Mouse (Mus musculus) heart, adult 2 months (tissue): Measurements from ENCODE around the gene Il12a. TPM values are rescaled to one million over a fixed set of nuclear protein-coding genes. Genes with fewer than 3 reads are reported as not detected.

ENCODE experiments used
- DNase-seq, 2 experiments: peaks; one replicate each; pipeline ENCODE4 v3.0.0; 2021
- H3K27ac ChIP-seq: fragments of 200-600 bp; 2 replicates; pipeline ENCODE4 v1.8.1; 2022
- H3K27me3 ChIP-seq: fragments of 200-500 bp; 2 replicates; pipeline ENCODE4 v1.6.1; 2012; ENCODE audit warnings: mild to moderate bottlenecking, low read length, inconsistent platforms, mixed read lengths; ENCODE audit not compliant: control insufficient read depth, insufficient read depth
- H3K36me3 ChIP-seq: fragments of 200-500 bp; 2 replicates; pipeline ENCODE4 v1.6.1; 2012; ENCODE audit warnings: low read length, inconsistent platforms; ENCODE audit not compliant: control insufficient read depth, insufficient read depth
- H3K4me1 ChIP-seq: fragments of 200-500 bp; 2 replicates; pipeline ENCODE4 v1.6.1; 2011; ENCODE audit warnings: low read length; ENCODE audit not compliant: control insufficient read depth, insufficient read depth
- H3K4me3 ChIP-seq: fragments of 200-600 bp; 2 replicates; pipeline ENCODE4 v1.8.1; 2022
- H3K79me2 ChIP-seq: fragments of 200-500 bp; replicated peaks from 2 replicates; pipeline ENCODE4 v1.6.1; 2012; ENCODE audit warnings: mild to moderate bottlenecking, inconsistent platforms, low read length, moderate library complexity, mixed read lengths; ENCODE audit not compliant: control insufficient read depth, insufficient read depth
- H3K9ac ChIP-seq: fragments of 200-500 bp; 2 replicates; pipeline ENCODE4 v1.6.1; 2012; ENCODE audit warnings: low read depth, mild to moderate bottlenecking, control low read depth, inconsistent platforms, low read length, mixed read lengths
- CTCF ChIP-seq: fragments of 200-600 bp; IDR thresholded peaks from 2 replicates; pipeline ENCODE4 v1.8.1; 2022; ENCODE audit warnings: antibody characterized with exemption, mild to moderate bottlenecking, moderate library complexity
- EP300 ChIP-seq: fragments of 200-500 bp; IDR thresholded peaks from 2 replicates; pipeline ENCODE4 v1.6.1; 2011; ENCODE audit warnings: low read depth, low read length, control low read depth; ENCODE audit not compliant: insufficient read depth
- POLR2A ChIP-seq: fragments of 200-500 bp; IDR thresholded peaks from 2 replicates; pipeline ENCODE4 v1.6.1; 2011; ENCODE audit warnings: mild to moderate bottlenecking, low read depth, low read length, control low read depth; ENCODE audit not compliant: insufficient read depth
- WGBS: fragments of 180-500 bp; shearing (Covaris S2); methylation state at CpG from one replicate; pipeline ENCODE4 v1.1.7; 2018; 5-methylcytosine and 5-hydroxymethylcytosine counted together
- intact Hi-C: fragments of 180-260 bp; cut with DNase I; formaldehyde crosslinking; loops from one replicate; pipeline ENCODE4 v1.15.1; 2025
- long read RNA-seq: library from polyadenylated mRNA; stranded (forward); transcript quantifications from one replicate; pipeline ENCODE4 v2.0.0, GENCODE M21; 2021
- polyA plus RNA-seq: library from polyadenylated mRNA; depleted of rRNA; stranded (reverse); fragments of >200 nt; gene quantifications from 2 replicates; pipeline ENCODE4 v1.2.3, GENCODE M21; 2012; rRNA removed
- total RNA-seq, 2 experiments: library from RNA; stranded (reverse); gene quantifications; 2 replicates each; pipeline ENCODE4 v1.2.3; 2021

The Il12a gene
- total RNA-seq (under 1 TPM in 1 of 2 experiments, not detected in 1; 0.23 TPM), polyA plus RNA-seq (0.84 and 1.2 TPM in 2 replicates)
- long read RNA-seq, partial matches to known transcripts = 0 of 2 reads
- long read RNA-seq, other reads (novel, unspliced or antisense) = 2 of 2 reads

GRCm38 (mm10) chr3:68690344-68690743 lies at the start of gene Il12a:
Gene Il12a, plus strand, starts transcription at chr3:68690644.
- 90% methylated on average over 4 of the region's 4 CpGs for WGBS

GRCm38 (mm10) chr3:68642935-68643334 lies 47.5 kb upstream of the Il12a start:
- no peak overlapping the region for H3K4me3 ChIP-seq
- 76% methylated on average over 7 of the region's 7 CpGs for WGBS

More at GRCm38 (mm10) chr3:68690344-68690743, at the start of gene Il12a:
- Histone ChIP-seq H3K27ac (no peak within 1 kb of the TSS), H3K27me3 (no peaks in the 10 kb centered on the region), H3K9ac (no peak within 1 kb of the TSS), H3K36me3 (no peaks in the 10 kb centered on the region), H3K79me2 (no peaks in the 10 kb centered on the region), H3K4me3 (no peak within 1 kb of the TSS), H3K4me1 (peaks cover 2% of the 10 kb centered on the region)
- DNase-seq = no peak
- intact Hi-C loops = no loop called here
- TF ChIP-seq POLR2A (no peak), EP300 (no peak), CTCF (no peak)

GRCm38 (mm10) chr3:68646387-68647130 lies 43.9 kb upstream of the Il12a start:
- intact Hi-C loops = no loop called here
- H3K9ac ChIP-seq = no peak overlapping the region
- no peaks in the 10 kb centered on the region for H3K27me3 ChIP-seq
- H3K4me1 ChIP-seq = no peaks in the 10 kb centered on the region
- TF ChIP-seq EP300 (no peak), CTCF (peak; percentile 63)
- H3K79me2 ChIP-seq = no peaks in the 10 kb centered on the region
- no peak overlapping the region for H3K27ac ChIP-seq
- H3K4me3 ChIP-seq = no peak overlapping the region
- peak in 1 of 2 experiments; percentile 24 for DNase-seq
- no peaks in the 10 kb centered on the region for H3K36me3 ChIP-seq
- WGBS = 76% methylated on average over 6 of the region's 6 CpGs

More at GRCm38 (mm10) chr3:68642935-68643334, 47.5 kb upstream of the Il12a start:
- Histone ChIP-seq H3K27ac (no peak overlapping the region), H3K4me1 (no peaks in the 10 kb centered on the region), H3K9ac (no peak overlapping the region), H3K79me2 (no peaks in the 10 kb centered on the region), H3K27me3 (no peaks in the 10 kb centered on the region), H3K36me3 (no peaks in the 10 kb centered on the region)
- no peak for TF ChIP-seq EP300
- no peak for TF ChIP-seq CTCF
- no peak for TF ChIP-seq POLR2A
- intact Hi-C loops = no loop called here
- DNase-seq = no peak

GRCm38 (mm10) chr3:68647282-68647681 lies 43.2 kb upstream of the Il12a start:
- no peak overlapping the region for H3K4me3 ChIP-seq
- H3K27me3 ChIP-seq = no peaks in the 10 kb centered on the region
- H3K27ac ChIP-seq = no peak overlapping the region
- H3K9ac ChIP-seq = no peak overlapping the region
- H3K4me1 ChIP-seq = no peaks in the 10 kb centered on the region
- no peaks in the 10 kb centered on the region for H3K36me3 ChIP-seq
- no peaks in the 10 kb centered on the region for H3K79me2 ChIP-seq
- intact Hi-C loops = no loop called here
- no peak for DNase-seq
- WGBS = 73% methylated on average over 3 of the region's 3 CpGs
- no peak for TF ChIP-seq POLR2A
- TF ChIP-seq EP300 = no peak
- TF ChIP-seq CTCF = no peak

- no peak overlapping the region for H3K4me3 ChIP-seq
- intact Hi-C loops = no loop called here
- no peak for DNase-seq
- H3K9ac ChIP-seq = no peak overlapping the region
- H3K79me2 ChIP-seq = no peaks in the 10 kb centered on the region
- no peaks in the 10 kb centered on the region for H3K4me1 ChIP-seq
- TF ChIP-seq CTCF = no peak
- TF ChIP-seq POLR2A = no peak
- TF ChIP-seq EP300 = no peak
- H3K27me3 ChIP-seq = no peaks in the 10 kb centered on the region
- H3K36me3 ChIP-seq = no peaks in the 10 kb centered on the region
- 90% methylated on average over 3 of the region's 3 CpGs for WGBS
- H3K27ac ChIP-seq = no peak overlapping the region
Measured at GRCm38 (mm10) chr3:68650251-68650650, 40.2 kb upstream of the Il12a start.
